Mouse (Mus musculus): ENCODE data around the gene Olfr284.

Gene Olfr284

GRCm38 (mm10) chr15:98340887-98341286 is at the start of gene Olfr284:
TSS of gene Olfr284 (minus strand) at chr15:98340987.
- DNase-seq (ENCODE audit: low read depth, low spot score), result no peak

GRCm38 (mm10) chr15:98389796-98390195 is 49.0 kb upstream of the Olfr284 start:
- peak; percentile 82 for DNase-seq (ENCODE audit: low read depth, low spot score)

GRCm38 (mm10) chr15:98387621-98388020 is 46.8 kb upstream of the Olfr284 start:
- DNase-seq (ENCODE audit: low read depth, low spot score), result peak; percentile 63

- DNase-seq (ENCODE audit: low read depth, low spot score), result no peak
Observed at GRCm38 (mm10) chr15:98380846-98381245, 40.1 kb upstream of the Olfr284 start, which contains the start of gene Olfr283. TSS of gene Olfr283 (minus strand) at chr15:98380946.

GRCm38 (mm10) chr15:98378209-98378608 is 37.4 kb upstream of the Olfr284 start:
- no peak for DNase-seq (ENCODE audit: low read depth, low spot score)

- no peak for DNase-seq (ENCODE audit: low read depth, low spot score)
Observed at GRCm38 (mm10) chr15:98317177-98317724, 23.5 kb downstream of the Olfr284 start, which contains the start of gene Olfr285. TSS of gene Olfr285 (minus strand) at chr15:98317353.

DNA sequence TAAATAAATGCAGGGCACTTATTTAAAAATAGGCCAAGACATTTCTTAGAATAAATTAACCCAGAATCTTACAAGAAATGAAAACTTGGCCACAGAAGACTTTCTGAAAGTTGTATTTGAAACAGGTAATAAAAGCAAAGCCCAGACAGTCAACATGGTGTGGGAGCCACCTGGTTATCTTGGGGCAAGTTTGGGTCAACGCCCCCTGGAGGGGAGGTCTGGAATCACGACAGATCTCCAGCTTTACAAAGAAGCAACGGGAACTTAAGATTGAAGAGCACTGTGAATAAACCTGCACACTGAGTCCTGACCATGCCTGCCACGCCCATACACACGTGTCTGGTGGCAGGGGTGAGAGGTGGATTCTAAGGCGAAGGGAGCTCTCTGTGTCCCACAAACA is 25.1 kb downstream of the Olfr284 start:
- DNase-seq (ENCODE audit: low read depth, low spot score), result peak; percentile 47

DNA sequence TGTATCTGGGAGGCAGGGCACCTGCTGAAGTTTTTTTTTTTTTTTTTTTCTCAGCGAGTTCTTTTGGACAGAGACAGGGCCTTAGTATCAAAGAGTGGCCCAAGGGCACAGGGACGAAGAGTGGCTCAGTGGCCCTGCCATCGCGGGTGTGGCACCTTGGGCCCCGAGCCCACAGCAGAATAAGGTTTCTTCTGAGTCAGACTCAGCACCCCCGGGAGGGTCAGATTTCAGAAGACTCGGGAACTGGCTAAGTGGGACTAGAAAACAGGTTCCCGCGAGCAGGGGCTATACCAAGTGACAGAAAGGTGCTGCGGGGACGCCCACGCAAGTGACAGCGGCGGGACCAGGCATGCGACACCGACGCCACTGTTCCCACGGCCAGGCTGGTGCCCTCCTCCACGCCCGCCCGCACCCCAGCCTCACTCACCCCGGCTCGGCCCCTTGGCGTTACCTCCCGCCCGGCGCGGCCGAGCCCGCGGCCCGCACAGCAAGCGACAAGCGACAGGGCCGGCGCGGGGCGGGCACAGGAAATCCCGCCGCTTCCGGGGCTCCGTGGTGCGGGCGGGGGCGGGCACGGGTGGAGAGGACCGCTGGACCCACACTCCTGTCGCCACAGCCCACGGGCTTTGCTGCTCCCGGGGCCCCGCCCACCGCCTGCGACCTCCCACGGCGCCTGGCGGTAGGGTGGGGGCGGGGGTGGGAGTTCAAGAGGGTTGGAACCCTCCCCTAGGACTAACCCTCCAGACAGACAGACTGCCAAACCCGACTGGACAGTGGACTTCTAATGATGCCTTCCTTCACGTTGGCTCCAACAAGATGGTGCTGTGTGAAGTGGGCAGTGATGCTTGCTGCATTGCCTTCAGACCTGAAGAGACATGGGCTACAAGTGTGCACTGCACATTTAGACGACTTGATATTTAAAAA is 44.9 kb downstream of the Olfr284 start, which contains the start of gene Zfp641:
Zfp641 (minus strand) TSS at position 534 of the 924 bp plus-strand sequence.
- peak; percentile 30 for DNase-seq (ENCODE audit: low read depth, low spot score)

DNA sequence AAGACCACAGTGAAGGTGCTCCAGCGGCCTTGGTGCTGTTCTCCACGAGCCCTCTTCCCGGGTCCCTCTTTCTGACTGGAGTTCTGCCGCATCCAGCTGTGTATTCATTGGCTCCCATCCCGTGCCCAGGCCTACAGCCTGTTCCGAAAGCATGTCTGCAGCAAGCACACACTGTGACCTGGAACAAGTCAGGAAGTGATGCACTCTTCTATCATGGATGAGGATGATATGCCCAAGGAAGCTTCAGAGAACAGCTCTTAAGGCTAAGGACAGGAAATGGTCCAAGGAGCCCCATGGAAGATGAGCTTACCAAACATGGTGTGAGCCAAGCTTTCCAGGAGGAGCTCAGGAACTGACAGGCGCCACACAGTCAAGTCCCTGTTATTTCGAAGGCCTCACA is 47.1 kb downstream of the Olfr284 start:
- no peak for DNase-seq (ENCODE audit: low read depth, low spot score)
